Mouse (Mus musculus) neural tube, embryonic 15.5 days (tissue): ENCODE results near the gene S100a7a. TPM values are rescaled to one million over a fixed set of nuclear protein-coding genes. Genes with fewer than 3 reads are reported as not detected.

ENCODE experiments used
- ATAC-seq: fragments of 200-750 bp; cut with Nextera tagmentation; 2 replicates; pipeline ENCODE4 v1.8.0; 2017; ENCODE audit warnings: mild to moderate bottlenecking, moderate TSS enrichment, moderate library complexity; ENCODE audit not compliant: low FRiP score
- H3K27ac ChIP-seq: fragments of 300-500 bp; sonication (generic); replicated peaks from 2 replicates; pipeline ENCODE4 v1.5.1; 2015; ENCODE audit warnings: mild to moderate bottlenecking, inconsistent platforms
- H3K27me3 ChIP-seq: fragments of 300-500 bp; sonication (generic); replicated peaks from 2 replicates; pipeline ENCODE4 v1.6.1; 2015; ENCODE audit warnings: inconsistent platforms
- H3K36me3 ChIP-seq: fragments of 300-500 bp; sonication (generic); 2 replicates; pipeline ENCODE4 v1.6.1; 2015; ENCODE audit warnings: inconsistent platforms
- H3K4me1 ChIP-seq: fragments of 300-500 bp; sonication (generic); 2 replicates; pipeline ENCODE4 v1.6.1; 2015; ENCODE audit warnings: inconsistent platforms
- H3K4me2 ChIP-seq: fragments of 300-500 bp; sonication (generic); 2 replicates; pipeline ENCODE4 v1.6.1; 2015; ENCODE audit warnings: inconsistent platforms, mild to moderate bottlenecking, moderate library complexity
- H3K4me3 ChIP-seq: fragments of 300-500 bp; sonication (generic); replicated peaks from 2 replicates; pipeline ENCODE4 v1.5.1; 2015; ENCODE audit warnings: mild to moderate bottlenecking, inconsistent platforms
- H3K9ac ChIP-seq: fragments of 300-500 bp; sonication (generic); replicated peaks from 2 replicates; pipeline ENCODE4 v1.6.1; 2015; ENCODE audit warnings: mild to moderate bottlenecking, inconsistent platforms
- H3K9me3 ChIP-seq: fragments of 300-500 bp; sonication (generic); replicated peaks from 2 replicates; pipeline ENCODE4 v1.6.1; 2016; ENCODE audit warnings: inconsistent platforms
- WGBS: fragments of 180-500 bp; shearing (Covaris S2); methylation state at CpG from one replicate; pipeline ENCODE4 v1.1.7; 2015; ENCODE audit warnings: mixed read lengths; 5-methylcytosine and 5-hydroxymethylcytosine counted together
- polyA plus RNA-seq: library from polyadenylated mRNA; unstranded; fragments of >200 nt; fragmentation: Nextera tagmentation; extraction: Ambion mirVana; gene quantifications from 2 replicates; pipeline ENCODE4 v1.2.1, GENCODE M21; 2015

S100a7a gene
- polyA plus RNA-seq, 1 experiment from 2014 or later, result not detected

DNA sequence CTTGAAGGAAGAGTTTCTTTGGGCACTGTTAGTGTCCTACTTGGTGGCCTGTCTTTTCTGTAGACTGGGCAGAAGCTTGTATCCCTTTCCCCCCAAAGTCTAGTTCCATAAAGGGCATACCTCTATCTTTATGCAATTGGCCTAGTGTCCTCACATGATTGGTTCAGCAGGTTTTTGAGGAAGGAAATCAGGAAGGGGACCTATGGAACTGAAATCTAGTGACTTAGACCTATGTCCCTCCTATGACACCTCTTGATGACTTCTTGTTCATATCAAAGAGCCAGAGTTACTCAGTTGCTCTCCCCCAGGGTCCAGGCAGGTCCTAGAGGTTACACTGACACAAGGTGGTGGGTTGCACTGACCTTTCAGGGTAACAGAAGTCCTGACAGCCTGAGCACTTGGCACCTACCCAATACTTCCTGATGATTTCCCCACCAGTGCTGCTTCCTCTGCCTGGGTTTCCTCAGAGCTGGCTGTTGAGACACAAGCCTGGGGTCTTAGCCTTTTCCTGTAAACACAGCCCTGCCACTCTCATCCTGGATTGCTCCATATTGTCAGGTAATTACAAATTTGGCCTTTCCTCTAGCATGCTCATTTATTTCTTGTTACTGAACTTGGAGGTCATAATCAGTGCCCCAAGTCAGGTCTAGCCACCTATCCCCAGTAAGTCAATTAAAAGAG, 5.7 kb downstream of the S100a7a start:
- Histone ChIP-seq H3K4me3 (no peak overlapping the region), H3K4me2 (no peak overlapping the region), H3K27ac (no peak overlapping the region), H3K4me1 (no peaks in the 10 kb centered on the region), H3K36me3 (no peaks in the 10 kb centered on the region), H3K27me3 (no peaks in the 10 kb centered on the region), H3K9me3 (no peaks in the 10 kb centered on the region; the same call in 1 of the 2 replicates), H3K9ac (no peak overlapping the region)
- no peak for ATAC-seq

DNA sequence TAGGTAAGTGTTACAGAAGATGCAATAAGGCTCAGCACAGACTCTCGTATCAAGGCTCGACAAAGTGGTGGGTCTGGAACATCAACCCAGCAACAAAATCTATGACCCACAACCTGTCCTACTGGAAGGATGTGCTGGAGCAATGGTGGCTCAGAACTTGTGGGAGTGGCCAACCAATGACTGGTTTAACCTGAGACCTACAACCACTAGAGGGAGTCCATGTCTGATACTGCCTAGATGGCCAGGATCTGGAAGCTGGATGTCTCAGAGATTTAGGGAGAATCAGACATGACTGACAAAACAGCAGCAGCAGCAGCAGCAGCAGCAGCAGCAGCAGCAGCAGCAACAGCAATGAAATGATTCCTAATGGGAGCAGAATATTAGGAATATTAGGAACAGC, 10.4 kb downstream of the S100a7a start:
- no peaks in the 10 kb centered on the region for H3K36me3 ChIP-seq
- ATAC-seq, result no peak
- no peaks in the 10 kb centered on the region for H3K27me3 ChIP-seq
- no peak overlapping the region for H3K27ac ChIP-seq
- H3K9ac ChIP-seq, result no peak overlapping the region
- no peak overlapping the region for H3K4me3 ChIP-seq
- H3K9me3 ChIP-seq, result no peaks in the 10 kb centered on the region; the same call in 1 of the 2 replicates
- H3K4me2 ChIP-seq, result no peak overlapping the region
- WGBS, result 94% methylated on average over 2 of the region's 2 CpGs
- no peaks in the 10 kb centered on the region for H3K4me1 ChIP-seq

DNA sequence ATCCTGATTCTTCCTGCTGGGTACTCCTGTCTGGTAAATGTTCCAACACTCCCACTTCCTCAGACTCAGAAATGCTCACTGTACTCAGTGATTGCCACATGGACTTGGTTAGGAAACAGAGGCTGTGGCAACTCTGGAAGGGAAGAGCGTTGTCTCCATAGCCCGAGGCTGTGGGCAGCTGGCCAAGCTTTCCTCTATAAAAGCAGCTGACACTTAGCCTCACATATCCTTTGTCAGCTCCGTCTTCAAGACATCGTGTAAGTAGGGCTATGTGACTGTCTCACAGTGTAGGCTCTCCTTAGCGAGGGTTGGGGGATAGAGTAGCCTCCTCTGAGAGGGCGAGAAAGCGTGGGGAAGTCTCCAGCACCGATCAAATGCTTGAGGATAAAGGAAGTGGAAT, 15.0 kb downstream of the S100a7a start, which contains the start of gene S100a8:
Gene S100a8, plus strand, starts transcription at position 133 of the 400 bp plus-strand sequence.
- ATAC-seq, result no peak
- no peaks in the 10 kb centered on the region for H3K27me3 ChIP-seq
- 71% methylated on average over 8 of the region's 8 CpGs for WGBS
- no peak within 1 kb of the TSS for H3K4me3 ChIP-seq
- H3K9me3 ChIP-seq, result no peaks in the 10 kb centered on the region
- no peaks in the 10 kb centered on the region for H3K4me1 ChIP-seq
- no peaks in the 10 kb centered on the region for H3K36me3 ChIP-seq
- H3K9ac ChIP-seq, result no peak within 1 kb of the TSS
- H3K4me2 ChIP-seq, result no peak within 1 kb of the TSS
- no peak within 1 kb of the TSS for H3K27ac ChIP-seq

DNA sequence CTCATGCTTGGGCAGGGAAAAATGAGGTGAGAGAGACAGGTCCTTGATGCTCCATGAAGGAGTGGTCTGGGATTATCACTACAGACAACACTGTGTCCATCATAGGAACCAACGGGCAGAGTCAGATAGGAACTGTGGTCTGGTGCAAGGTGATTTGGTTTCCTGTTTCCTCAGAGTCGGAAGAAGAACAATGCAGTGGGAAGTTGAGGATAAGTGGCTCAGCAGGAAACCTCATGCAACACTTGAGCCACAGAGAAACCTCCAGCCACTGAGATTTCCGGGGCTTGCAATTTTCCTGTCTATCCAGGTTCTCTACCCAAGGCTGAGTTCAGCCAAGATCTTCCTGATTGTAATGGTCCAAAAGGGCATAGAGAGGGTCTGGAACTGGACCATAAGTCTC, 24.8 kb downstream of the S100a7a start:
- no peaks in the 10 kb centered on the region for H3K4me1 ChIP-seq
- no peak overlapping the region for H3K9ac ChIP-seq
- no peaks in the 10 kb centered on the region for H3K9me3 ChIP-seq
- 75% methylated on average over 3 of the region's 3 CpGs for WGBS
- H3K36me3 ChIP-seq, result no peaks in the 10 kb centered on the region
- no peak overlapping the region for H3K4me3 ChIP-seq
- no peak for ATAC-seq
- no peak overlapping the region for H3K4me2 ChIP-seq
- H3K27me3 ChIP-seq, result no peaks in the 10 kb centered on the region
- no peak overlapping the region for H3K27ac ChIP-seq

DNA sequence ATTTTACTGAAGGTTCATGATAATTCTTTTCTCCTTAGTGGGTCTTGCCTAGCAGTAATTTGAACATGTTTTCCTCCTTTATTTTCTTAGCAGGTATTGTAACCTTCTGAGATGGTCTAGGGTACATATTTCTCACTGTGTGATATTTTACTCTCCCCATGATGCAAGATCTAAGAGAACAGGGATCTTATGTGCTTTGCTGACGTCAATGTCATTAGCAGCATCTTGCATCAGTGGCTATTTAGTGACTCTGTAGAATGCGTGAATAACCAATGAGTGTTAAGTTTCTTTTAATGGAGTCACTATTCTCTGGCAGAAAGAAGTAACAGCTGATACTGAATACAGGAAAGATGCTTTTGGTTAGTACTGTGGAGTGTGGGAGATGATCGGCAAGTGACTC, 30.1 kb downstream of the S100a7a start:
- Histone ChIP-seq H3K4me1 (no peaks in the 10 kb centered on the region), H3K9ac (no peak overlapping the region), H3K27me3 (no peaks in the 10 kb centered on the region), H3K4me3 (no peak overlapping the region), H3K36me3 (no peaks in the 10 kb centered on the region), H3K4me2 (no peak overlapping the region), H3K27ac (no peak overlapping the region), H3K9me3 (no peaks in the 10 kb centered on the region)
- WGBS, result 89% methylated on average over 3 of the region's 3 CpGs
- ATAC-seq, result no peak

DNA sequence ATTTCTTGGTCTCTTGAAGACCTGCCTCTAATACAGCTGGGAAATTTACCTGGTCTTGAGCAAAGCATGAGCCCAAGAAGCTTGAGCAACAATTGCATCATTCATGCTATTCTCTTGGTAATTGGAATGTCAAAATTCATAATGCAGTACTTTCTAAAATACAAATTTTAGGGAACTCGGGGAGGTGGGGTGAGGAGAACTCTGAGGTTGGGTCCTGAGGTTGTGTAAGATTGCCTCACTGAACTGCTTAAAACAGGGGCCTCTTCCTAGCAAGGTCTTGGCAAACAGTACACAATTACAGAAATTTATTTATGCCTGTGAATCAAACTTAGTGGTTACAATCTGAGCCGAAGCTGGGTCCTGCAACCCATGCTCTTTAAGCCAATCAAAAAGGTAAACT, 33.0 kb downstream of the S100a7a start:
- H3K4me2 ChIP-seq, result no peak overlapping the region
- no peak overlapping the region for H3K9ac ChIP-seq
- H3K4me1 ChIP-seq, result no peaks in the 10 kb centered on the region
- no peak for ATAC-seq
- H3K27ac ChIP-seq, result no peak overlapping the region
- H3K27me3 ChIP-seq, result no peaks in the 10 kb centered on the region
- 90% methylated on average over 2 of the region's 2 CpGs for WGBS
- H3K4me3 ChIP-seq, result no peak overlapping the region
- no peaks in the 10 kb centered on the region for H3K36me3 ChIP-seq
- H3K9me3 ChIP-seq, result no peaks in the 10 kb centered on the region

DNA sequence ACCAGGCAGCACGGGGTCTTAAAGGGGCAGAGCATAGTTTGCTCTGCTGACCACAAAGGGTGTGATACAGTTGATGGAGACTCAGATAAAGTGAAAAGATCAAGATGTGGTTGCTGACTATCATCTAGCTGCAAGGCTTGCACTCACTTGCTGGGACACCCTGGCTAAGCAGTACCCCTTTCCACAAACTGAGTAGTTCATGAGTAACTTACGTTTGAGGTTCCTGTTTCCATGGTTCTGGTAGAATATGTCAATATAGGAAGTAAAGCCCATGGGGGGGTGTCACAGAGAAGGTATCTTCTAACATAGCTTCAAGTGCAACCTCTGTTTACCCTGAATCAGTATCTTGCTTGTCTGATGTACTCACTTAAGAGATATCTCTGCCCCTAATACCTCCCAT, 39.7 kb downstream of the S100a7a start:
- no peak overlapping the region for H3K4me3 ChIP-seq
- H3K27ac ChIP-seq, result no peak overlapping the region
- H3K27me3 ChIP-seq, result no peaks in the 10 kb centered on the region
- no peaks in the 10 kb centered on the region for H3K4me1 ChIP-seq
- no peaks in the 10 kb centered on the region for H3K36me3 ChIP-seq
- H3K4me2 ChIP-seq, result no peak overlapping the region
- H3K9me3 ChIP-seq, result no peaks in the 10 kb centered on the region
- no peak for ATAC-seq
- H3K9ac ChIP-seq, result no peak overlapping the region
- 85% methylated on average over 2 of the region's 2 CpGs for WGBS

DNA sequence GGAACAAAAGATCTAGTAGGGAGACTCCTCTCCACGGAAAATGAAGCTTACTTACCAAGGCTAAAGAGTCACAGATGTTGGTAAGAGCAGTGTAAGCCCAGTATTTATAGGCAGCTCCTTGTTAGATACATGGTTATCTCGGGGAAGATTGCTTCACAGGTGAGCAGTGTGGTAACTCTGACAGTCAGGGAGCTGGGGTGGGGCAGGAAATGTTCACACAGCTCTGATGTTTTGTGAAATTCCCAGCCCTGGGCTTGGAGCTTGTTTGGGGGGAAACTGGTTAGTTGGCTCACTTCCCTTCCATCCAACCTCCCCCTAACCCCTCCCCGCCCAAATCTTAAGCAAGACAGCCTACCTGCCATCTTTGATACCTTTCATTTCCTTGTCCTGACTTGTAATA, 41.8 kb downstream of the S100a7a start, which contains the start of gene S100a9:
Gene S100a9, minus strand, starts transcription at position 109 of the 400 bp plus-strand sequence.
- H3K9ac ChIP-seq, result no peak within 1 kb of the TSS
- no peak for ATAC-seq
- no peak within 1 kb of the TSS for H3K4me2 ChIP-seq
- no peaks in the 10 kb centered on the region for H3K36me3 ChIP-seq
- no peaks in the 10 kb centered on the region for H3K9me3 ChIP-seq
- no peaks in the 10 kb centered on the region for H3K27me3 ChIP-seq
- 77% methylated on average over 3 of the region's 3 CpGs for WGBS
- no peaks in the 10 kb centered on the region for H3K4me1 ChIP-seq
- H3K4me3 ChIP-seq, result no peak within 1 kb of the TSS
- H3K27ac ChIP-seq, result no peak within 1 kb of the TSS

DNA sequence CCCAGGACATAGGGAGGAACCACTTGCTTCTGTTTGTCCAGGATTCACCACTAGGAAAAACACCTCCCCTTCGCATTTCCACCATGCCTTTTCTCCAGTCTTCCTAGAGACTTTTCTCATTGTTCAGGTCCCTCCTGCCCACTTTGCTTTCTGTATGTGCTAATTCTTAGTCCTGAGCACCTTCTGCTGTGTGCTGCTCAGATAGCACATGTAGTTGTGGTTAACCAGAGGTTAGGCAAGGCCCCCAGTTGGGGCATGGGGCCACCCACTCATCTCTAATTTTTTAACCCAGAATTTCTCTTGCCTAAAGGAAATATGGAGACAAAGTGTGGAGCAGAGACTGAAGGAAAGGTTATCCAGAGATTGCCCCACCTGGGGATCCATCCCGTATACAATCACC, 48.4 kb downstream of the S100a7a start:
- H3K9me3 ChIP-seq, result no peaks in the 10 kb centered on the region; the same call in 1 of the 2 replicates
- no peak overlapping the region for H3K4me3 ChIP-seq
- no peak overlapping the region for H3K4me2 ChIP-seq
- H3K27ac ChIP-seq, result no peak overlapping the region
- ATAC-seq, result no peak
- 84% methylated on average over 2 of the region's 2 CpGs for WGBS
- no peaks in the 10 kb centered on the region for H3K36me3 ChIP-seq
- H3K27me3 ChIP-seq, result no peaks in the 10 kb centered on the region
- H3K9ac ChIP-seq, result no peak overlapping the region
- no peaks in the 10 kb centered on the region for H3K4me1 ChIP-seq

Other genes with a start within 250 kb of the S100a7a start
- 29.8 and 31.5 TPM in 2 replicates for gene Ints3, start 220.4 kb upstream of the S100a7a start, polyA plus RNA-seq
- gene Npr1, start 188.2 kb upstream of the S100a7a start, polyA plus RNA-seq, result 3.1 and 4.4 TPM in 2 replicates
- gene Ilf2, start 177.9 kb upstream of the S100a7a start, polyA plus RNA-seq, result 218 and 229 TPM in 2 replicates
- 97.8 and 98.7 TPM in 2 replicates for gene Snapin, start 163.0 kb upstream of the S100a7a start, polyA plus RNA-seq
- 169 TPM in 2 replicates for gene Chtop, start 144.5 kb upstream of the S100a7a start, polyA plus RNA-seq
- gene S100a1, start 139.6 kb upstream of the S100a7a start, polyA plus RNA-seq, result 23.5 and 29.1 TPM in 2 replicates
- gene S100a13, start 139.6 kb upstream of the S100a7a start, polyA plus RNA-seq, result 11.7 and 16.8 TPM in 2 replicates
- 0.87 and 13.5 TPM in 2 replicates for gene S100a14, start 127.2 kb upstream of the S100a7a start, polyA plus RNA-seq
- 44.0 and 69.4 TPM in 2 replicates for gene S100a16, start 116.8 kb upstream of the S100a7a start, polyA plus RNA-seq
- 1.1 and 4.3 TPM in 2 replicates for gene S100a3, start 93.4 kb upstream of the S100a7a start, polyA plus RNA-seq
- gene S100a2, start 63.8 kb upstream of the S100a7a start, polyA plus RNA-seq, result not detected in 2 replicates
- not detected in 2 replicates for gene Gm42674, start 52.1 kb upstream of the S100a7a start, polyA plus RNA-seq
- gene S100a4, start 50.2 kb upstream of the S100a7a start, polyA plus RNA-seq, result 1.2 and 10.7 TPM in 2 replicates
- gene S100a5, start 45.5 kb upstream of the S100a7a start, polyA plus RNA-seq, result not detected in 2 replicates
- gene S100a6, start 41.1 kb upstream of the S100a7a start, polyA plus RNA-seq, result 43.6 and 90.4 TPM in 2 replicates
- 9.2 and 16.0 TPM in 2 replicates for gene S100a8, start 15.0 kb downstream of the S100a7a start, polyA plus RNA-seq
- 6.2 and 12.6 TPM in 2 replicates for gene S100a9, start 41.7 kb downstream of the S100a7a start, polyA plus RNA-seq
- not detected in 2 replicates for gene Pglyrp4, start 72.9 kb downstream of the S100a7a start, polyA plus RNA-seq
- not detected in 2 replicates for gene Gm5849, start 123.9 kb downstream of the S100a7a start, polyA plus RNA-seq